Mouse (Mus musculus): Measurements from ENCODE around the gene St8sia1. TPM values are rescaled to one million over a fixed set of nuclear protein-coding genes. Genes with fewer than 3 reads are reported as not detected.

The St8sia1 gene
- polyA plus RNA-seq, 1 experiment from 2014 or later, result 2.4 TPM

- DNase-seq (ENCODE audit: low spot score), result no peak
- Histone ChIP-seq H3K36me3 (ENCODE audit: control insufficient read depth, insufficient read depth, low read length) (no peaks in the 10 kb centered on the region), H3K27me3 (ENCODE audit: control insufficient read depth, insufficient read depth, low read length) (no peaks in the 10 kb centered on the region), H3K27ac (ENCODE audit: low read depth, low read length) (no peak overlapping the region), H3K4me1 (replicated peaks; ENCODE audit: control insufficient read depth, insufficient read depth, low read length) (no peaks in the 10 kb centered on the region), H3K9me3 (ENCODE audit: control insufficient read depth, low read length) (no peaks in the 10 kb centered on the region), H3K4me3 (ENCODE audit: low read depth, low read length) (no peak overlapping the region), H3K4me2 (ENCODE audit: low read depth, low read length, severe bottlenecking) (no peak overlapping the region), H3K9ac (ENCODE audit: low read length) (no peak overlapping the region)
- ATAC-seq (replicated peaks; ENCODE audit: low FRiP score), result no peak
- WGBS, result 89% methylated on average over 6 of the region's 6 CpGs
Measured at GRCm38 (mm10) chr6:142890321-142890720, 73.9 kb downstream of the St8sia1 start.

DNA sequence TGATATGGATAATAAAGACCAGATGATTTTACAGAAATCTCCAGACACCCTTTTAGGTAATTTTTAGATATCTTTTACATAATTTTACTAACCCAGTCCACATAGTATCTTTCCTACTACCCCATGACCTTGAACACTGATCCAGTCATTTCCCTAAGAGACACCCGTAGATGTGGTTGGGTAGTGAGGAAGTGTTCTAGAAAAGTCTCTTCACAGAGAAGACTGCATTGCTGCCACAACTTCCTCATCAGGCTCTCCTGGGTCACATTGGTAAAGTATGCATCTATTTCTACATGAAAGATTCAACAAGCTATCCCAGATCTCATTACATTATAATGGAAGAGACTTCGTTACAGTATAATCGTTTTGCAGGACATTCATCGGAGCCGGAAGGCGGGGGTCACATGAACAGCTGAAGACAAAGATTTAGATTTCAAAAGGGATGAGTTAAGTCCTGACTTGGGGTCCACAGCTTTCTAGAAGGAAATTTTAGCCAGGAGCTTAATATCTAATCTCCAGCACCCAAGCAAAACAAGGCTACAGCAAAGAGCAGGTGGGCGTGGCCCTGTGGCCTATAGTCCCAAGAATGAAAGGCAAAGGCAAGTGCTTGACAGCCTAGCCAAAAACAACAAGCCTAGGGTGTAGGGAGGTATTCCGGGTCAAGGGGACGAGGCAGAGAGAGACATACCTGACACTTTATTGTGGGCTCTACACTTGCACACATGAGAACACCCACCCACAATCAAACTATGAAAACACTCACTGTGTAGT lies 75.1 kb downstream of the St8sia1 start:
- Histone ChIP-seq H3K27ac (ENCODE audit: low read depth, low read length) (no peak overlapping the region), H3K4me2 (ENCODE audit: low read depth, low read length, severe bottlenecking) (no peak overlapping the region), H3K9ac (ENCODE audit: low read length) (no peak overlapping the region), H3K9me3 (ENCODE audit: control insufficient read depth, low read length) (no peaks in the 10 kb centered on the region), H3K27me3 (ENCODE audit: control insufficient read depth, insufficient read depth, low read length) (no peaks in the 10 kb centered on the region), H3K4me1 (replicated peaks; ENCODE audit: control insufficient read depth, insufficient read depth, low read length) (no peaks in the 10 kb centered on the region), H3K4me3 (ENCODE audit: low read depth, low read length) (no peak overlapping the region), H3K36me3 (ENCODE audit: control insufficient read depth, insufficient read depth, low read length) (no peaks in the 10 kb centered on the region)
- 91% methylated on average over 9 of the region's 9 CpGs for WGBS
- DNase-seq (ENCODE audit: low spot score), result no peak
- ATAC-seq (replicated peaks; ENCODE audit: low FRiP score), result no peak

- H3K27ac ChIP-seq (ENCODE audit: low read depth, low read length), result no peak overlapping the region
- no peaks in the 10 kb centered on the region for H3K4me1 ChIP-seq (replicated peaks; ENCODE audit: control insufficient read depth, insufficient read depth, low read length)
- H3K4me2 ChIP-seq (ENCODE audit: low read depth, low read length, severe bottlenecking), result no peak overlapping the region
- no peak for ATAC-seq (replicated peaks; ENCODE audit: low FRiP score)
- H3K9me3 ChIP-seq (ENCODE audit: control insufficient read depth, low read length), result no peaks in the 10 kb centered on the region
- no peaks in the 10 kb centered on the region for H3K36me3 ChIP-seq (ENCODE audit: control insufficient read depth, insufficient read depth, low read length)
- H3K4me3 ChIP-seq (ENCODE audit: low read depth, low read length), result no peak overlapping the region
- H3K9ac ChIP-seq (ENCODE audit: low read length), result no peak overlapping the region
- 84% methylated on average over 6 of the region's 6 CpGs for WGBS
- no peak for DNase-seq (ENCODE audit: low spot score)
- no peaks in the 10 kb centered on the region for H3K27me3 ChIP-seq (ENCODE audit: control insufficient read depth, insufficient read depth, low read length)
Measured at GRCm38 (mm10) chr6:142888346-142888745, 75.9 kb downstream of the St8sia1 start.

- Histone ChIP-seq H3K4me2 (ENCODE audit: low read depth, low read length, severe bottlenecking) (no peak overlapping the region), H3K4me3 (ENCODE audit: low read depth, low read length) (no peak overlapping the region), H3K9me3 (ENCODE audit: control insufficient read depth, low read length) (no peaks in the 10 kb centered on the region), H3K9ac (ENCODE audit: low read length) (no peak overlapping the region), H3K27ac (ENCODE audit: low read depth, low read length) (no peak overlapping the region), H3K27me3 (ENCODE audit: control insufficient read depth, insufficient read depth, low read length) (no peaks in the 10 kb centered on the region), H3K36me3 (ENCODE audit: control insufficient read depth, insufficient read depth, low read length) (no peaks in the 10 kb centered on the region), H3K4me1 (replicated peaks; ENCODE audit: control insufficient read depth, insufficient read depth, low read length) (no peaks in the 10 kb centered on the region)
- DNase-seq (ENCODE audit: low spot score) (no peak), ATAC-seq (replicated peaks; ENCODE audit: low FRiP score) (no peak)
- WGBS, result 100% methylated on average over 1 of the region's 1 CpGs
Measured at GRCm38 (mm10) chr6:142887375-142887774, 76.9 kb downstream of the St8sia1 start.

DNA sequence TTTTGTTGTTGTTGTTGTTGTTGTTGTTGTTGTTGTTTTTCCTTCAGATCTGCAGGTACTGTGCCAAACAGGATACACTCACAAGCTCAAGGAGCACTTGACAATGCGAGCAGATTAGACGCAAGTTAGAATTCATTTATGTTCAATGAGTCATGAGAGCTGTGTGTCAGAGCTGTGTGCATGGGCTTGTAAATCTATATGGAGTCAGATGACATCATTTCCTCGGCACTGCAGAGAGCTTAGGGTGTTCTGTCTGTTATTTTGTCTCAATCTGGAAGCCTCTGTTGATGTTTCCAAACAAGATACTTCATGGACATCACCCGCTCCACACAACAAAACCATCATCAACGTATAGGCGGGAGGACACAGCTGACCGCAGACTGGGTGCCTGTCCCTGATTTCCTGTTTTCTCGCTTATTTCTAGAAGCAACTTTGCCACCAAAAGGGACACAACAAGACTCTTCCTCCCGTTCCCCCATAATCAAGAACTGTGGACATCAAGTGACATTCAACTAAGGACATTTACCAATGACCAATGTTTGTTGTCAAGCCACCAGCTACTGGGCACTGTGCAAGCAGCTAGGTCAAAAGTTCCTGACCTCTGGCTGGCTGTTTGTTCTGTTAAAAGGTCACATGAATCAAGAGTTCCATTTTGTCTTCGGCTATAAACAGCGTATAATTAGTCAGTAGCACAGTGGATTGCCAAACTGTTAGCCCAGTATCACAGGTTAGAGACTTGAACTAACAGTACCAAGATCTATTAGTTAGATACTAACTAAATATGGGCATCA lies 78.7 kb downstream of the St8sia1 start:
- no peak overlapping the region for H3K9ac ChIP-seq (ENCODE audit: low read length)
- H3K4me2 ChIP-seq (ENCODE audit: low read depth, low read length, severe bottlenecking), result no peak overlapping the region
- H3K4me1 ChIP-seq (replicated peaks; ENCODE audit: control insufficient read depth, insufficient read depth, low read length), result no peaks in the 10 kb centered on the region
- DNase-seq (ENCODE audit: low spot score), result no peak
- WGBS, result 91% methylated on average over 11 of the region's 11 CpGs
- H3K36me3 ChIP-seq (ENCODE audit: control insufficient read depth, insufficient read depth, low read length), result no peaks in the 10 kb centered on the region
- no peak overlapping the region for H3K4me3 ChIP-seq (ENCODE audit: low read depth, low read length)
- H3K9me3 ChIP-seq (ENCODE audit: control insufficient read depth, low read length), result no peaks in the 10 kb centered on the region
- no peak for ATAC-seq (replicated peaks; ENCODE audit: low FRiP score)
- H3K27ac ChIP-seq (ENCODE audit: low read depth, low read length), result no peak overlapping the region
- no peaks in the 10 kb centered on the region for H3K27me3 ChIP-seq (ENCODE audit: control insufficient read depth, insufficient read depth, low read length)

DNA sequence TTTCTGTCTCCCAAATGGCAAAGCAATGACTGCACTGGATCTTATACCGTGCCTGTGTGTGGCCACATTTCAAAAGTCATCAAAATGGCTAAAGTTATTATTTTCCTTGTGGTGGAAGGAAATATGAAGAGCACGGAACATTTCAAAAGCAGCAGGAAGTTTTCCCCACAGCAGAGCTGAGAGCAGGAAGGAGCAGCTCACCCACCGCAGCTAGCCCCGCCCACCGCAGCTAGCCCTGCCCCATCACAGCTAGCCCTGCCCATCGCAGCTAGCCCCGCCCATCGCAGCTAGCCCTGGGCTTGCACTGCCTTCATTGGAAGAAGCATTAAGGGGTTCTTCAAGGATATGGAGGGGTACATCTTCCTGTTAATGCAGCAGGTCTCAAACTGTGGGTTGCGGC lies 80.1 kb downstream of the St8sia1 start:
- no peak overlapping the region for H3K27ac ChIP-seq (ENCODE audit: low read depth, low read length)
- WGBS, result 71% methylated on average over 9 of the region's 9 CpGs
- DNase-seq (ENCODE audit: low spot score) (no peak), ATAC-seq (replicated peaks; ENCODE audit: low FRiP score) (no peak)
- H3K4me2 ChIP-seq (ENCODE audit: low read depth, low read length, severe bottlenecking), result no peak overlapping the region
- H3K4me1 ChIP-seq (replicated peaks; ENCODE audit: control insufficient read depth, insufficient read depth, low read length), result no peaks in the 10 kb centered on the region
- H3K9me3 ChIP-seq (ENCODE audit: control insufficient read depth, low read length), result no peaks in the 10 kb centered on the region
- no peak overlapping the region for H3K9ac ChIP-seq (ENCODE audit: low read length)
- no peak overlapping the region for H3K4me3 ChIP-seq (ENCODE audit: low read depth, low read length)
- H3K27me3 ChIP-seq (ENCODE audit: control insufficient read depth, insufficient read depth, low read length), result no peaks in the 10 kb centered on the region
- no peaks in the 10 kb centered on the region for H3K36me3 ChIP-seq (ENCODE audit: control insufficient read depth, insufficient read depth, low read length)

- no peak overlapping the region for H3K9ac ChIP-seq (ENCODE audit: low read length)
- no peak overlapping the region for H3K27ac ChIP-seq (ENCODE audit: low read depth, low read length)
- no peak for DNase-seq (ENCODE audit: low spot score)
- H3K4me3 ChIP-seq (ENCODE audit: low read depth, low read length), result no peak overlapping the region
- no peak overlapping the region for H3K4me2 ChIP-seq (ENCODE audit: low read depth, low read length, severe bottlenecking)
- H3K4me1 ChIP-seq (replicated peaks; ENCODE audit: control insufficient read depth, insufficient read depth, low read length), result peaks cover 15% of the 10 kb centered on the region
- H3K36me3 ChIP-seq (ENCODE audit: control insufficient read depth, insufficient read depth, low read length), result no peaks in the 10 kb centered on the region
- no peaks in the 10 kb centered on the region for H3K27me3 ChIP-seq (ENCODE audit: control insufficient read depth, insufficient read depth, low read length)
- no peak for ATAC-seq (replicated peaks; ENCODE audit: low FRiP score)
- no peaks in the 10 kb centered on the region for H3K9me3 ChIP-seq (ENCODE audit: control insufficient read depth, low read length)
- 93% methylated on average over 8 of the region's 8 CpGs for WGBS
Measured at GRCm38 (mm10) chr6:142880849-142881470, 83.3 kb downstream of the St8sia1 start.

DNA sequence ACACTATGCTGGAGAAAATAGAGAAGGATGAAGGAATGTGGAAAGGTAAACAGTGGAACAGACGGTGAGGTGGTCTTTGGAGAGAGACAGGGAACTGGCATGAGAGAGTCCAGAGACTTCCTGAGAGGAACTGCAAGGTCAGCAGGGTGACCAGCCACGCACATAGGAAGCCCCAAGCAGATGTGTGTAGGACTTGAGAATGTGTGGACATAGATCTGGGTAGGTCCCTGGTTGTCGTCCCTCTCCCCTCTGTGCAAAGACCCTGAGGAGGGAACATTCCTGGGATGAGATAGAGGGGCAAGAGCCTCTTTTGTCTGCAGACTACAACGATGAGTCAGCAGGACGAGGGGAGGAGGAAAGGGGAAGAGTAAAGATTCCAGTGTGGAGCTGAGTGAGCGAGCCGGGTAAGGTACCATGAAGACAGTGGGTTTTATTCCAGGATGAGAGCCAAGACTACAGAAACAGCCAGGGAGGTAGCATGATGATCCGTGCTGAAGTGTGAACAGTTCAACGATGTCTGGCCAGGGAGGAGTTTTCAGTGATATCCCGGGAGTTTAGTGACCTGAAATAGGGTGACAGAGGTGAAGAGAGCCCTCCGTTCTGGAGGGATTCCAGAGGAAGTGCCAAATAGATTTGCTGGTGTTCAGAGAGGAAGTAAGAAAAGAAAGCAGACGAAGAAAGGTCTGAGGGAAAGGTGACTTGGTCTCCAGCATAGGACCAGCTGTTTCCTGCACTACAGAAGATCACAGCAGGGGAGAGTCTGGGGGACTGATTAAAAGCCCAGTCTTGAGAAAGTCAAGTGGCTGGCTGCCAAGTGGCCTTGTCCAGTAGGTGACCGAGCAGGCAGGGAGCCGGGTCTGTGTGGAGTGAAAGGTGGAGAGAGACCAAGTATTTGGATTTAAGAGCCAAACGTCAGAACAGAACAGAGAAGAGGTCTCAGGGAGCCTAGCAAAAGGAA lies 85.2 kb downstream of the St8sia1 start:
- DNase-seq (ENCODE audit: low spot score) (no peak), ATAC-seq (replicated peaks; ENCODE audit: low FRiP score) (no peak)
- H3K9ac ChIP-seq (ENCODE audit: low read length), result no peak overlapping the region
- H3K27me3 ChIP-seq (ENCODE audit: control insufficient read depth, insufficient read depth, low read length), result no peaks in the 10 kb centered on the region
- H3K27ac ChIP-seq (ENCODE audit: low read depth, low read length), result 0 out of 2 replicates have a peak overlapping the region, but pooled peaks have one; percentile 15
- no peaks in the 10 kb centered on the region for H3K36me3 ChIP-seq (ENCODE audit: control insufficient read depth, insufficient read depth, low read length)
- H3K4me1 ChIP-seq (replicated peaks; ENCODE audit: control insufficient read depth, insufficient read depth, low read length), result peaks cover 19% of the 10 kb centered on the region
- H3K4me2 ChIP-seq (ENCODE audit: low read depth, low read length, severe bottlenecking), result no peak overlapping the region
- H3K4me3 ChIP-seq (ENCODE audit: low read depth, low read length), result no peak overlapping the region
- H3K9me3 ChIP-seq (ENCODE audit: control insufficient read depth, low read length), result no peaks in the 10 kb centered on the region
- 61% methylated on average over 15 of the region's 15 CpGs for WGBS

All from forebrain, embryonic 11.5 days (tissue).